Mouse (Mus musculus) neutrophil, adult 5-6 weeks (primary cell): ENCODE results near the gene Tpcn2. TPM values are rescaled to one million over a fixed set of nuclear protein-coding genes. Genes with fewer than 3 reads are reported as not detected.

ENCODE experiments used
- ATAC-seq: fragments of 151-379, 151-347 bp; 2 replicates; pipeline ENCODE4 v1.8.0; 2017; ENCODE audit warnings: mild to moderate bottlenecking, moderate TSS enrichment; ENCODE audit not compliant: insufficient number of reproducible peaks, poor library complexity, low FRiP score, severe bottlenecking; ENCODE audit errors: extremely low read depth
- total RNA-seq: library from RNA; stranded (forward); fragments of 200-1000 nt; gene quantifications from 2 replicates; pipeline ENCODE4 v1.2.3, GENCODE M21; 2017

The Tpcn2 gene
- total RNA-seq, 1 experiment from 2014 or later = 30.1 TPM

DNA sequence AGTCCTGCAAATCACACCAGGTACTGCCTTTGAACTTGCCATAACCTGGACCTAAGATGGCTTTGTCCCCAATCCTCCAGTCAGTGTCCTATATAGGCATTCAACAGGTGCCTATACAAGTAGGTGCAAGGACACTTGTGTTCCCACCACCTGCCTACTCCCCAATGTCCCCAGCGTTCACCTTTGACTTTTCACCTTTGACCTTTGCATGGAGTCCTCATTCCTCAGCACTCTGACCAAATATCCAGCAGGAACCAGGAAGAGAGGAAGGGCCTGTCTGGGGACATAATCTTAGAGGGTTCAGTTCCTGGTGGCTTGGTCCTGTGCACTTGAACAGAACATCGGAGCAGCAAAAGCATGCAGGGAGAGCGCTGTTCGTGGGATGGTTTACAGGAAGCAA lies 147.0 kb downstream of the Tpcn2 start:
- ATAC-seq = no peak

Other genes starting within 250 kb of the Tpcn2 start
- gene 1810010D01Rik, start 75.9 kb downstream of the Tpcn2 start, total RNA-seq = 0.74 and 0.93 TPM in 2 replicates
- gene Mrgprf, start 16.8 kb upstream of the Tpcn2 start, total RNA-seq = not detected in 2 replicates
- gene Mrgprd, start 30.8 kb upstream of the Tpcn2 start, total RNA-seq = not detected in 2 replicates